19 mouse cellular contexts compared by ENCODE assay signal in the genomic region with DNA sequence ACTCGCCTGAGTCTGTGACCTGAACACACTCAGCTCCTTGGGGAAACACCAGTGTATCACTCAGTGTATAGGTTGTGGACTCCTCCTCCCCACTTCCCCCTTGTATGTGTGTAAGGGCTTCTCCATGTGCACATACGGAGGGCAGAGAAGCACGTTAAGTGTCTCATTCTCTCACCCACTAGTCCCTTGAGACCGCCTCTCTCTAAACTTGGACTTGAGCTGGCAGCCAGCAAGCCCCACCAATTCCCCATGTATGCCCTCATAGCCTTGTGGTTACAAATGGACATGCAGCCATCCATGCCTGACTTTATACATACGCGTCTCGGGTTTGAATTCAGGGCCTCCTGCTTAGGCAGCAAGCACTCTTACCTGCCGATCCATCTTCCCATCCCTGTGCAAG.
"Had no signal": no experiment of that assay in that cellular context is flagged by ENCODE, and none has a peak within 500 bp of the region (broad histone marks: within the 10 kb centered on the region; RNA-seq: fewer than 3 reads in every experiment).

No protein-coding gene starts in this region.

- H3K9ac ChIP-seq: limb, embryonic 12.5 days; limb, embryonic 15.5 days; liver, embryonic 12.5 days; liver, embryonic 15.5 days had no signal

- H3K4me1 ChIP-seq: limb, embryonic 12.5 days; limb, embryonic 15.5 days had no signal

- H3K9me3 ChIP-seq: limb, embryonic 15.5 days; liver, embryonic 15.5 days had no signal

- ATAC-seq: liver, embryonic 12.5 days had no signal

- H3K4me2 ChIP-seq: limb, embryonic 12.5 days; limb, embryonic 15.5 days; liver, embryonic 12.5 days; liver, embryonic 15.5 days; midbrain, embryonic 11.5 days had no signal

- DNase-seq: kidney, adult 18-20 months; kidney, adult 9 months; kidney, postnatal 14 days; kidney, postnatal 4 days; left cerebral cortex, postnatal 4 days; lung, adult 2 months; lung, postnatal 14 days; lung, postnatal 4 days; midbrain, embryonic 14.5 days; right cerebral cortex, adult 18-20 months; right cerebral cortex, postnatal 14 days; right cerebral cortex, postnatal 4 days; spleen, adult 18-20 months; thymus, postnatal 36 days had no signal

- H3K4me3 ChIP-seq: limb, embryonic 12.5 days; limb, embryonic 15.5 days; liver, embryonic 12.5 days; liver, embryonic 15.5 days had no signal

- H3K36me3 ChIP-seq: limb, embryonic 12.5 days; limb, embryonic 15.5 days; liver, embryonic 12.5 days; liver, embryonic 15.5 days had no signal

- H3K27ac ChIP-seq: limb, embryonic 12.5 days; limb, embryonic 15.5 days; liver, embryonic 12.5 days; liver, embryonic 15.5 days had no signal

- H3K27me3 ChIP-seq: limb, embryonic 12.5 days; limb, embryonic 15.5 days; liver, embryonic 12.5 days; liver, embryonic 15.5 days had no signal
